Mouse (Mus musculus) T-helper 17 cell (primary cell): ENCODE results near the gene Mdc1.

Experiments used
- in situ Hi-C, 2 experiments: fragments of 300-600 bp; cut with MboI, MseI; formaldehyde crosslinking; loops; 1 replicate in 1 of 2; 2 replicates in 1 of 2; pipeline ENCODE4 v1.15.1; 2025; ENCODE audit warnings: high pct_unique_total_duplicates in 2 of 2

The Mdc1 gene

GRCm38 (mm10) chr17:35822564-35822963 lies 18.8 kb upstream of the Mdc1 start:
- in situ Hi-C loops: no loop called here

GRCm38 (mm10) chr17:35822964-35823937 lies 18.1 kb upstream of the Mdc1 start, which contains the start of gene Flot1:
Gene Flot1, plus strand, starts transcription at chr17:35823230.
- in situ Hi-C loops: no loop called here

GRCm38 (mm10) chr17:35824402-35824801 lies 16.9 kb upstream of the Mdc1 start:
- in situ Hi-C loops: no loop called here

- in situ Hi-C loops: loop anchor here (5.0 kb wide), 3 partner anchors 42 to 142 kb away; partner anchors contain the start of genes Abcf1 (in 1 of the 2) and Ppp1r18 (in 1 of the 2)
Observed at GRCm38 (mm10) chr17:35825109-35825850, 16.0 kb upstream of the Mdc1 start.

DNA sequence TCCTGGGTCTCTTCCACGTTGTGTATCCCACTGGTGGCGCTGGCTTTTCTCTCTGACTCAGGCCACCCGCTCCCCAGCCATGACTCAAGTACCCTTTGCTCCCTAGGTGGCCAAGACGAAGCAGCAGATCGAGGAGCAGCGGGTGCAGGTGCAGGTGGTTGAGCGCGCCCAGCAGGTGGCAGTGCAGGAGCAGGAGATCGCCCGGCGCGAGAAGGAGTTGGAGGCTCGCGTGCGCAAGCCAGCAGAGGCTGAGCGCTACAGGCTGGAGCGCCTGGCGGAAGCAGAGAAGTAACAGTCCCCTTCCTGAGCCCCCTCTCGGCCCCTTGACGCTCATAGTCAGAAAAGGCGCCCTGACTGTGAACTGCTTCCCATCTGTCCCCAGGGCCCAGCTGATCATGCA lies 11.6 kb upstream of the Mdc1 start:
- in situ Hi-C loops: loop anchor here (5.0 to 10.0 kb wide), 4 partner anchors 38 to 285 kb away; partner anchors contain the start of genes Abcf1 (in 1 of the 2) and Ppp1r18 (in 1 of the 2)

DNA sequence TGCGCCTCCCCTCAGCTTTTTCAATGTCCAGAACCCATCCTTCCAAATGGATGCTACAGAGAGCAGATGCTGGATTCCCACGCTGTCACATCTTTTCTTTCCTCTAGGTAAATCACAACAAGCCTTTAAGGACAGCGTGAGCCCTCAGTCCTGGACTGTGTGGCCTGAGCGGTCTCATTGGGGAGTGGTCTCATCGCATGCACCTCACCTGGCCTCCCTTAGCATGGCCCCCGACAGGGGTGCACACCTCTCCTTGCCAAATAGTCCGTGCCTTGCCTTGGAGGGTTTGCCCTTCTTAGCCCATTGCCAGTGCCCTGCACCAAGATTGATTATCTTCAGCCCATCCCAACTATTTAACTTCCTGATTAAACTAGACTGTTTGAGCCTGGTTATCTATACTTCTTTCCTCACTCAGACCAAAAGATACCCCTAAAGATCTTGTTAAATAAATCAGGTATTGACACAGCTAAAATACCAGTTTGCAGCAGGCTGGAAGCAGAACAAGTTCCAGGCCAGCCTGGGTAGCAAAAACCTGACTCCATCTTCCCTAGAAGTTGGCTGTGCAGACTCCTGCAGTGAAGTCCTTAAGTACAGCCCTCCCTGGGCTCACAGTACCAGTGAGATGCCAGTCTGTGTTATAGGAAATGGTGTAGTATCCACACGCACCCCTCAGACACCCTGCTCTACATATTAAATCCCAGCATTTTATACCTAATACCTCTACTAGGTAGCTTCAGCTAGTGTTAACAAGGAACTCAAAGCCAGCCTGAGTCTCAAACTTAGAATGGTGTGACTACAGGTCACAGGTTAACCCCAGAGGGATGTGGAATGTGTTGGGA lies 8.7 kb upstream of the Mdc1 start:
- in situ Hi-C loops: loop anchor here in 1 of 2 experiments (10.0 kb wide), 1 partner anchor 282 kb away; no protein-coding TSS in a partner anchor

- in situ Hi-C loops: loop anchor here in 1 of 2 experiments (10.0 kb wide), 1 partner anchor 282 kb away; no protein-coding TSS in a partner anchor
Observed at GRCm38 (mm10) chr17:35833239-35833751, 8.0 kb upstream of the Mdc1 start.

GRCm38 (mm10) chr17:35833894-35834293 lies 7.4 kb upstream of the Mdc1 start:
- in situ Hi-C loops: loop anchor here in 1 of 2 experiments (10.0 kb wide), 1 partner anchor 281 kb away; no protein-coding TSS in a partner anchor

GRCm38 (mm10) chr17:35834696-35835422 lies 6.5 kb upstream of the Mdc1 start:
- in situ Hi-C loops: loop anchor here (5.0 to 10.0 kb wide), 2 partner anchors 37 to 280 kb away; no protein-coding TSS in a partner anchor

GRCm38 (mm10) chr17:35835424-35836140 lies 5.7 kb upstream of the Mdc1 start:
- in situ Hi-C loops: loop anchor here (5.0 to 10.0 kb wide), 2 partner anchors 37 to 279 kb away; no protein-coding TSS in a partner anchor

DNA sequence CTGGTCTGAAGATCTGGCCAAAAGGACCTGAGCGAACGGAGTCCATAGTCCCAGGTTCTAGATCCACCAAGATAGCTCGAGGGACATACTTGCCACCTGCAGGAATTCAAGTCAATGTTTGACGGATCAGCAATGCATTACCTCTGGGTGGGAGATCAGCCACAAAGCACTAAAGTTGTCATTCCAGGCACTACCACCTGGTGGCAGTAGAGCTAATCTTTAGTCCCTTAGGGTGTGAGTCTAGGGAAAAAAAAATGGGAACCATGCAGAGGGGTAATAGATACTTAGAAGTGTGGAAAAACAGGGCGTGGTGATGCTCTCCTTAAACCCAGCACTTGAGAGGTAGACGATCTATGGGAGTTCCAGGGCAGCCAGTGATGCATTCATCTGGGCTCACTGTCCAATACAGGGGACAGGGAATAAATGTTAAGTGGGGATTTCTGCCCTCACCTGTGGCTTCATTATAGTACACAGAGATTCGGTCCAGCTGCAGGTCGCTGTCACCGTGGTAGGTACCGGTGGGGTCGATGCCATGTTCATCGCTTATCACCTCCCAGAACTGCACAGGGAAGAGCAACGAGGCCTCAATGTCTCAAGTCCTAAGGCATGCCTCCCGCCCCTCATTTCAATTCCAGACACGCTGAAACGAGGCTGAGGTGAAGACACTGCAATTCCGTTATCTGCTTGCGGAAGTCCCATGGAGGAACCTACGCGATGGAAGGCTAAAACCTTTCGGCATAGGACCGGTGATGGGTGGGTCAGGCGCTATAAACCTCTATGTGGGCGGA lies 4.9 kb upstream of the Mdc1 start:
- in situ Hi-C loops: loop anchor here (5.0 to 10.0 kb wide), 2 partner anchors 36 to 278 kb away; no protein-coding TSS in a partner anchor

DNA sequence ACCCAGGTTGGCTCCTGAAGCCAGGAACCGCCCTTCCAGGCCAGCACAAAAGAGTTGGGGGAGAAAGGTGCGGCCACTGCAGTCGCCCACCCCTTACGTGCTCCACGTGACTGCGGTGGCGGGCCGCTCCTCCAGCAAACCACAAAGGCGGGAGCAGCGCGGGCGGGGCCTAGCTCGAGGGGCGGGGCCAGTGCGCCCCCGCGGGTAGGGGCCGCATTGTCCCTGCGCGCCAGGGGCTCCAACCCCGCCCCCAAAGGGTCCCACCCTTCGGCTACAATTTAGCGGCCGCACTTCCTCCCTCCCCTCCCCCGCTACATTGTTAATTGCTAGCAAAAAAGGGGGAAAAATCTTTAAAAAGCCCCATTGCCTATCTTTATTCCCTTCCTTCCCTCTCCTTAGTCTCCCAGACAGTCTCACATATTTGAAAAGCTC lies 4.3 kb upstream of the Mdc1 start:
- in situ Hi-C loops: loop anchor here (5.0 to 10.0 kb wide), 2 partner anchors 35 to 278 kb away; no protein-coding TSS in a partner anchor

- in situ Hi-C loops: loop anchor here (5.0 to 10.0 kb wide), 2 partner anchors 35 to 277 kb away; no protein-coding TSS in a partner anchor
Observed at GRCm38 (mm10) chr17:35837487-35837886, 3.8 kb upstream of the Mdc1 start.

GRCm38 (mm10) chr17:35838122-35838544 lies 3.2 kb upstream of the Mdc1 start, which contains the start of gene Tubb5:
Gene Tubb5, minus strand, starts transcription at chr17:35838306.
- in situ Hi-C loops: loop anchor here (5.0 to 10.0 kb wide), 2 partner anchors 34 to 277 kb away; no protein-coding TSS in a partner anchor

DNA sequence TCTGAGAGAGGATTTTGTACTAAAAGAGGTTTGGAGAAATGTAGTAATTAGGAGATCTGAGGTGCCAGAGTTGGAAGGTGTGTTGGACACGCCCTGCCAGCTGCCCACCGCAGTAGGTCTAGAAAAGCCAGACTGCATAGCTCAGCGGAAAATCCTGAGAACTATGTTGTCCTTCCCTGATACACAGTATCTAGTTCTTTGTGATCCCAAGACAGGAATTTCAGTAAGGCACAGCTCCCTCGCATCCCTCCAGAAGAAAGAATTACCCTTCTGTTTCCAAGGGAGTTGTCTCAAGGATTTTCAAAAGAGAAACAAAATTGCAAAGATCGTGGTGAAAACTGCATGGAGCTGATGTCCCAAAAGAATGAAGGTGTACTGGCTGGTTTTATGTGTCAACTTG lies 2.7 kb upstream of the Mdc1 start:
- in situ Hi-C loops: loop anchor here (5.0 to 10.0 kb wide), 2 partner anchors 34 to 276 kb away; no protein-coding TSS in a partner anchor

DNA sequence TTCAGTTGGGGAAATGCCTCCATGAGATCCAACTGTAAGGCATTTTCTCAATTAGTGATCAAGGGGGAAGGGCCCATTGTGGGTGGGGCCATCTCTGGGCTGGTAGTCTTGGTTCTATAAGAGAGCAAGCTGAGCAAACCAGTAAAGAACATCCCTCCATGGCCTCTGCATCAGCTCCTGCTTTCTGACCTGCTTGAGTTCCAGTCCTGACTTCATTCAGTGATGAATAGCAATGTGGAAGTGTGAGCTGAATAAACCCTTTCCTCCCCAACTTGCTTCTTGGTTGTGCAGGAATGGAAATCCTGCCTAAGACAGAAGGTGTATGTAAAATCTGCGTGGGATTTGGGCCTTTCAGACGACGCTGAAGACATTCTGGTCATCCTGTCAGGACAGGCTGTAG lies 2.3 kb upstream of the Mdc1 start:
- in situ Hi-C loops: loop anchor here (5.0 to 10.0 kb wide), 2 partner anchors 33 to 276 kb away; no protein-coding TSS in a partner anchor

- in situ Hi-C loops: no loop called here
Observed at GRCm38 (mm10) chr17:35840561-35840960, 754 bp upstream of the Mdc1 start.

GRCm38 (mm10) chr17:35842006-35842405 lies 691 bp downstream of the Mdc1 start:
- in situ Hi-C loops: no loop called here
